Mouse (Mus musculus) limb, embryonic 12.5 days (tissue): ENCODE data around the gene Zfp146. TPM values are rescaled to one million over a fixed set of nuclear protein-coding genes. Genes with fewer than 3 reads are reported as not detected.
A peak's percentile ranks its signal among the peaks of the same experiment; 100 is the strongest.
"Not testable (repeated sequence)": the region's sequence is repeated elsewhere in the genome, so short reads cannot be mapped to it uniquely, and the experiment has no call there.

Experiments used
- ATAC-seq: fragments of 200-750 bp; cut with Nextera tagmentation; 2 replicates; pipeline ENCODE4 v1.8.0; 2017; ENCODE audit warnings: low read depth, moderate TSS enrichment; ENCODE audit not compliant: insufficient number of reproducible peaks, insufficient read depth, low FRiP score, low TSS enrichment
- H3K27ac ChIP-seq: fragments of 300-500 bp; sonication (generic); 2 replicates; pipeline ENCODE4 v1.5.1; 2016; ENCODE audit warnings: mild to moderate bottlenecking, moderate library complexity
- H3K27me3 ChIP-seq: fragments of 300-500 bp; sonication (generic); 2 replicates; pipeline ENCODE4 v1.6.1; 2016; ENCODE audit warnings: mild to moderate bottlenecking, moderate library complexity
- H3K36me3 ChIP-seq: fragments of 300-500 bp; sonication (generic); 2 replicates; pipeline ENCODE4 v1.6.1; 2016; ENCODE audit warnings: mild to moderate bottlenecking, moderate library complexity
- H3K4me1 ChIP-seq: fragments of 300-500 bp; sonication (generic); replicated peaks from 2 replicates; pipeline ENCODE4 v1.6.1; 2016
- H3K4me2 ChIP-seq: fragments of 300-500 bp; sonication (generic); 2 replicates; pipeline ENCODE4 v1.6.1; 2016; ENCODE audit warnings: mild to moderate bottlenecking, moderate library complexity
- H3K4me3 ChIP-seq: fragments of 300-500 bp; sonication (generic); replicated peaks from 2 replicates; pipeline ENCODE4 v1.5.1; 2016; ENCODE audit warnings: mild to moderate bottlenecking
- H3K9ac ChIP-seq: fragments of 300-500 bp; sonication (generic); replicated peaks from 2 replicates; pipeline ENCODE4 v1.6.1; 2016; ENCODE audit warnings: mild to moderate bottlenecking, moderate library complexity
- H3K9me3 ChIP-seq: fragments of 300-500 bp; sonication (generic); 2 replicates; pipeline ENCODE4 v1.6.1; 2016; ENCODE audit warnings: mild to moderate bottlenecking, moderate library complexity
- WGBS: fragments of 180-500 bp; shearing (Covaris S2); methylation state at CpG from one replicate; pipeline ENCODE4 v1.1.7; 2016; 5-methylcytosine and 5-hydroxymethylcytosine counted together
- polyA plus RNA-seq: library from polyadenylated mRNA; unstranded; fragments of >200 nt; fragmentation: Nextera tagmentation; extraction: Ambion mirVana; gene quantifications from 2 replicates; pipeline ENCODE4 v1.2.1, GENCODE M21; 2016

Zfp146 gene
- polyA plus RNA-seq, 1 experiment from 2014 or later = 19.1 TPM

- 6% methylated on average over 15 of the region's 15 CpGs for WGBS
- H3K27ac ChIP-seq = peak overlapping the region; percentile 75; the same call in 1 of the 2 replicates
- 0 out of 2 replicates have a peak, but pooled peaks have one; percentile 21 for ATAC-seq
Measured at GRCm38 (mm10) chr7:30122188-30122530, 47.4 kb downstream of the Zfp146 start.

GRCm38 (mm10) chr7:30121308-30122187, 48.0 kb downstream of the Zfp146 start, which contains the start of gene Zfp382:
Gene Zfp382 (plus strand): TSS chr7:30121942.
- H3K9me3 ChIP-seq = no peaks in the 10 kb centered on the region
- H3K27me3 ChIP-seq = no peaks in the 10 kb centered on the region
- H3K4me1 ChIP-seq = peaks cover 9% of the 10 kb centered on the region
- peak; percentile 90 for ATAC-seq
- peak within 1 kb of the TSS; percentile 64 for H3K4me2 ChIP-seq
- H3K9ac ChIP-seq = peak within 1 kb of the TSS; percentile 80
- peaks cover 10% of the 10 kb centered on the region for H3K36me3 ChIP-seq
- under 1% methylated on average over 61 of the region's 61 CpGs for WGBS
- H3K4me3 ChIP-seq = peak within 1 kb of the TSS; percentile 68
- peak within 1 kb of the TSS; percentile 75 for H3K27ac ChIP-seq

More at GRCm38 (mm10) chr7:30122188-30122530, 47.4 kb downstream of the Zfp146 start:
- no peaks in the 10 kb centered on the region for H3K27me3 ChIP-seq
- H3K4me3 ChIP-seq = peak overlapping the region; percentile 68
- peaks cover 16% of the 10 kb centered on the region for H3K36me3 ChIP-seq
- peaks cover 9% of the 10 kb centered on the region for H3K4me1 ChIP-seq
- H3K9me3 ChIP-seq = no peaks in the 10 kb centered on the region
- peak overlapping the region; percentile 64 for H3K4me2 ChIP-seq
- H3K9ac ChIP-seq = peak overlapping the region; percentile 80

GRCm38 (mm10) chr7:30117935-30118334, 51.6 kb downstream of the Zfp146 start:
- H3K4me1 ChIP-seq, H3K27ac ChIP-seq, H3K36me3 ChIP-seq, H3K4me3 ChIP-seq, H3K4me2 ChIP-seq, H3K27me3 ChIP-seq, H3K9ac ChIP-seq, ATAC-seq: not testable (repeated sequence)
- 95% methylated on average over 12 of the region's 12 CpGs for WGBS
- peaks cover 22% of the 10 kb centered on the region; the same call in 1 of the 2 replicates for H3K9me3 ChIP-seq

- H3K9me3 ChIP-seq = peaks cover 22% of the 10 kb centered on the region; the same call in 1 of the 2 replicates
- 95% methylated on average over 5 of the region's 5 CpGs for WGBS
- no peak overlapping the region for H3K4me2 ChIP-seq
- H3K36me3 ChIP-seq = no peaks in the 10 kb centered on the region
- no peak overlapping the region for H3K4me3 ChIP-seq
- no peaks in the 10 kb centered on the region for H3K27me3 ChIP-seq
- no peak overlapping the region for H3K9ac ChIP-seq
- no peak overlapping the region for H3K27ac ChIP-seq
- H3K4me1 ChIP-seq = no peaks in the 10 kb centered on the region
- ATAC-seq = no peak
Measured at GRCm38 (mm10) chr7:30116076-30116475, 53.5 kb downstream of the Zfp146 start.

Other genes starting within 250 kb of the Zfp146 start
- 15.5 and 18.0 TPM in 2 replicates for gene Zfp74, start 215.7 kb downstream of the Zfp146 start, polyA plus RNA-seq
- gene Zfp568, start 185.8 kb downstream of the Zfp146 start, polyA plus RNA-seq = 31.5 and 33.0 TPM in 2 replicates
- gene Zfp14, start 118.4 kb downstream of the Zfp146 start, polyA plus RNA-seq = 4.7 and 4.8 TPM in 2 replicates
- gene Zfp82, start 96.8 kb downstream of the Zfp146 start, polyA plus RNA-seq = 6.8 and 7.1 TPM in 2 replicates
- gene Gm26920, start 79.3 kb downstream of the Zfp146 start, polyA plus RNA-seq = 3.4 and 3.7 TPM in 2 replicates
- gene Zfp566, start 79.2 kb downstream of the Zfp146 start, polyA plus RNA-seq = 17.0 and 25.0 TPM in 2 replicates
- gene Zfp260, start 75.0 kb downstream of the Zfp146 start, polyA plus RNA-seq = 138 and 146 TPM in 2 replicates
- 11.8 and 16.7 TPM in 2 replicates for gene Zfp382, start 47.8 kb downstream of the Zfp146 start, polyA plus RNA-seq
- gene Cox7a1, start 14.4 kb upstream of the Zfp146 start, polyA plus RNA-seq = 2.4 and 2.9 TPM in 2 replicates
- 75.6 and 77.9 TPM in 2 replicates for gene Capns1, start 29.1 kb upstream of the Zfp146 start, polyA plus RNA-seq
- 174 and 182 TPM in 2 replicates for gene Polr2i, start 62.2 kb upstream of the Zfp146 start, polyA plus RNA-seq
- 214 and 222 TPM in 2 replicates for gene Tbcb, start 62.5 kb upstream of the Zfp146 start, polyA plus RNA-seq
- gene Ovol3, start 66.0 kb upstream of the Zfp146 start, polyA plus RNA-seq = not detected in 2 replicates
- gene Thap8, start 110.3 kb upstream of the Zfp146 start, polyA plus RNA-seq = 0.15 and 0.26 TPM in 2 replicates
- gene Wdr62, start 110.7 kb upstream of the Zfp146 start, polyA plus RNA-seq = 9.7 and 10.6 TPM in 2 replicates
- gene Clip3, start 122.0 kb upstream of the Zfp146 start, polyA plus RNA-seq = 39.7 and 46.6 TPM in 2 replicates
- gene Alkbh6, start 139.0 kb upstream of the Zfp146 start, polyA plus RNA-seq = 101 TPM in 2 replicates
- 84.6 and 98.6 TPM in 2 replicates for gene Syne4, start 145.1 kb upstream of the Zfp146 start, polyA plus RNA-seq
- gene E130208F15Rik, start 152.0 kb upstream of the Zfp146 start, polyA plus RNA-seq = 0.97 and 5.0 TPM in 2 replicates
- gene Sdhaf1, start 154.1 kb upstream of the Zfp146 start, polyA plus RNA-seq = 20.7 and 23.6 TPM in 2 replicates
- gene Lrfn3, start 193.0 kb upstream of the Zfp146 start, polyA plus RNA-seq = 6.2 and 6.6 TPM in 2 replicates
- gene Tyrobp, start 244.0 kb upstream of the Zfp146 start, polyA plus RNA-seq = 14.1 and 19.6 TPM in 2 replicates